Mouse (Mus musculus) CH12.LX (cell line): ENCODE data around the gene Anxa3. TPM values are rescaled to one million over a fixed set of nuclear protein-coding genes. Genes with fewer than 3 reads are reported as not detected.

Source experiments
- DNase-seq: peaks from one replicate; pipeline ENCODE4 v3.0.0-alpha.2; 2013; ENCODE audit errors: extremely low read depth
- H3K27ac ChIP-seq: 2 replicates; pipeline ENCODE4 v1.5.1; 2012; ENCODE audit warnings: low read depth, mild to moderate bottlenecking, control low read depth, moderate library complexity; ENCODE audit not compliant: insufficient read depth
- H3K27me3 ChIP-seq: replicated peaks from 2 replicates; pipeline ENCODE3; 2012; ENCODE audit warnings: inconsistent platforms
- H3K36me3 ChIP-seq, 2 experiments: replicated peaks in 1 of 2; 2 replicates each; pipeline versions ENCODE3 to v1.6.1; 2012; ENCODE audit warnings: inconsistent platforms in 1 of 2, low read length in 1 of 2, mild to moderate bottlenecking in 1 of 2, mixed read lengths in 1 of 2, moderate library complexity in 1 of 2; ENCODE audit not compliant: control insufficient read depth in 1 of 2, insufficient read depth in 1 of 2
- H3K4me1 ChIP-seq, 2 experiments: 2 replicates each; pipeline ENCODE4 v1.6.1; 2012; ENCODE audit warnings: inconsistent platforms in 1 of 2, moderate library complexity in 1 of 2; ENCODE audit not compliant: insufficient read depth in 2 of 2, control insufficient read depth in 1 of 2
- H3K4me2 ChIP-seq: 2 replicates; pipeline ENCODE4 v1.6.1; 2012; ENCODE audit warnings: low read depth, mild to moderate bottlenecking, control low read depth; ENCODE audit not compliant: poor library complexity, insufficient read depth, severe bottlenecking
- H3K4me3 ChIP-seq, 3 experiments: fragments of 150-350 bp in 1 of 3; sonication (generic) in 1 of 3; replicated peaks in 1 of 3; 2 replicates each; pipeline versions ENCODE3 to v1.5.1; 2011 to 2012; ENCODE audit warnings: low read depth in 2 of 3, low read length in 2 of 3, mild to moderate bottlenecking in 2 of 3, moderate library complexity in 2 of 3, control low read depth in 1 of 3, improper control_type of control experiment in 1 of 3, inconsistent platforms in 1 of 3, mixed read lengths in 1 of 3; ENCODE audit not compliant: poor library complexity in 1 of 3
- H3K79me2 ChIP-seq: replicated peaks from 2 replicates; pipeline ENCODE4 v1.6.1; 2012; ENCODE audit warnings: mild to moderate bottlenecking, moderate library complexity; ENCODE audit not compliant: control insufficient read depth, poor library complexity, insufficient read depth, severe bottlenecking; ENCODE audit errors: extremely low read depth
- H3K9ac ChIP-seq: 2 replicates; pipeline ENCODE4 v1.6.1; 2012; ENCODE audit warnings: low read depth, mild to moderate bottlenecking, control low read depth, moderate library complexity; ENCODE audit not compliant: insufficient read depth
- H3K9me3 ChIP-seq: replicated peaks from 2 replicates; pipeline ENCODE3; 2012; ENCODE audit warnings: low read length, inconsistent platforms, mixed read lengths
- CHD1 ChIP-seq: IDR thresholded peaks from 2 replicates; pipeline ENCODE4 v1.6.1; 2012; ENCODE audit warnings: low read depth, low read length, improper control_type of control experiment, inconsistent platforms
- CHD2 ChIP-seq: IDR thresholded peaks from 2 replicates; pipeline ENCODE4 v1.6.1; 2011; ENCODE audit warnings: low read length, improper control_type of control experiment
- E2F4 ChIP-seq: IDR thresholded peaks from 2 replicates; pipeline ENCODE4 v1.6.1; 2011; ENCODE audit warnings: low read depth, low read length, improper control_type of control experiment; ENCODE audit not compliant: insufficient replicate concordance
- ELF1 ChIP-seq: IDR thresholded peaks from 2 replicates; pipeline ENCODE4 v1.6.1; 2014; ENCODE audit warnings: low read depth, mild to moderate bottlenecking, inconsistent platforms, low read length, improper control_type of control experiment
- EP300 ChIP-seq: IDR thresholded peaks from 2 replicates; pipeline ENCODE4 v1.6.1; 2011; ENCODE audit warnings: low read length, improper control_type of control experiment
- ETS1 ChIP-seq: conservative IDR thresholded peaks from 2 replicates; pipeline ENCODE4 v1.6.1; 2012; ENCODE audit warnings: low read depth, mild to moderate bottlenecking, inconsistent platforms, low read length, improper control_type of control experiment, moderate library complexity
- IRF4 ChIP-seq: IDR thresholded peaks from 2 replicates; pipeline ENCODE4 v1.6.1; 2014; ENCODE audit warnings: low read depth, mild to moderate bottlenecking, inconsistent platforms, low read length, improper control_type of control experiment
- KAT2A ChIP-seq: IDR thresholded peaks from 2 replicates; pipeline ENCODE4 v1.6.1; 2012; ENCODE audit warnings: low read length, improper control_type of control experiment, inconsistent platforms; ENCODE audit not compliant: insufficient replicate concordance
- MAFK ChIP-seq: IDR thresholded peaks from 2 replicates; pipeline ENCODE4 v1.6.1; 2011; ENCODE audit warnings: low read length, improper control_type of control experiment; ENCODE audit not compliant: insufficient replicate concordance
- MAX ChIP-seq: IDR thresholded peaks from 2 replicates; pipeline ENCODE4 v1.6.1; 2011; ENCODE audit warnings: low read length, improper control_type of control experiment
- MXI1 ChIP-seq: IDR thresholded peaks from 2 replicates; pipeline ENCODE4 v1.6.1; 2011; ENCODE audit warnings: mild to moderate bottlenecking, low read depth, low read length, improper control_type of control experiment
- MYC ChIP-seq: IDR thresholded peaks from 2 replicates; pipeline ENCODE4 v1.6.1; 2011; ENCODE audit warnings: low read depth, mild to moderate bottlenecking, improper control_type of control experiment, low read length
- NRF1 ChIP-seq: IDR thresholded peaks from 2 replicates; pipeline ENCODE4 v1.6.1; 2014; ENCODE audit warnings: low read depth, mild to moderate bottlenecking, inconsistent platforms, low read length, improper control_type of control experiment, moderate library complexity
- PAX5 ChIP-seq: IDR thresholded peaks from 2 replicates; pipeline ENCODE4 v1.6.1; 2012; ENCODE audit warnings: low read length, inconsistent platforms, mixed read lengths
- POLR2A ChIP-seq: IDR thresholded peaks from 2 replicates; pipeline ENCODE4 v1.6.1; 2011; ENCODE audit warnings: low read depth, mild to moderate bottlenecking, improper control_type of control experiment, low read length
- POLR2AphosphoS2 ChIP-seq: IDR thresholded peaks from 2 replicates; pipeline ENCODE4 v1.6.1; 2011; ENCODE audit warnings: low read depth, low read length, improper control_type of control experiment
- RAD21 ChIP-seq: IDR thresholded peaks from 2 replicates; pipeline ENCODE4 v1.6.1; 2011; ENCODE audit warnings: low read depth, mild to moderate bottlenecking, low read length, improper control_type of control experiment, moderate library complexity
- RCOR1 ChIP-seq: conservative IDR thresholded peaks from 2 replicates; pipeline ENCODE4 v1.6.1; 2012; ENCODE audit warnings: low read depth, mild to moderate bottlenecking, inconsistent platforms, low read length, improper control_type of control experiment
- SIN3A ChIP-seq: IDR thresholded peaks from 2 replicates; pipeline ENCODE4 v1.6.1; 2012; ENCODE audit warnings: low read length, improper control_type of control experiment, inconsistent platforms
- SMC3 ChIP-seq: IDR thresholded peaks from 2 replicates; pipeline ENCODE4 v1.6.1; 2011; ENCODE audit warnings: low read depth, low read length, improper control_type of control experiment
- USF2 ChIP-seq: conservative IDR thresholded peaks from 2 replicates; pipeline ENCODE4 v1.6.1; 2011; ENCODE audit warnings: low read depth, low read length, improper control_type of control experiment
- ZC3H11A ChIP-seq: IDR thresholded peaks from 2 replicates; pipeline ENCODE4 v1.6.1; 2012; ENCODE audit warnings: low read depth, mild to moderate bottlenecking, inconsistent platforms, low read length, improper control_type of control experiment
- ZKSCAN1 ChIP-seq: IDR thresholded peaks from 2 replicates; pipeline ENCODE4 v1.6.1; 2012; ENCODE audit warnings: low read depth, inconsistent platforms, low read length, improper control_type of control experiment, borderline replicate concordance
- ZNF384 ChIP-seq: IDR thresholded peaks from 2 replicates; pipeline ENCODE4 v1.6.1; 2012; ENCODE audit warnings: low read depth, low read length, improper control_type of control experiment, inconsistent platforms
- dilution Hi-C: fragments of 300-500 bp; cut with MboI; formaldehyde crosslinking; loops from 2 replicates; pipeline ENCODE4 v1.14.3; 2020; ENCODE audit warnings: low sequenced_read_pairs; ENCODE audit not compliant: extremely low pct_unique_long_range_greater_than_20kb, extremely low pct_ligation_motif_present
- in situ Hi-C: fragments of 300-500 bp; cut with MboI; formaldehyde crosslinking; loops from 3 replicates; pipeline ENCODE4 v1.14.3; 2019; ENCODE audit warnings: low sequenced_read_pairs, low pct_ligation_motif_present, low pct_unique_long_range_greater_than_20kb, mixed read lengths
- polyA plus RNA-seq: library from polyadenylated mRNA; unstranded; fragments of >175 nt; gene quantifications from 2 replicates; pipeline ENCODE4 v1.2.1, GENCODE M21; 2012; ENCODE audit warnings: low read depth; ENCODE audit not compliant: insufficient read length
- total RNA-seq, 2 experiments: library from RNA; depleted of rRNA; stranded (reverse); fragments of 300-350 nt in 1 of 2; fragments of >200 nt in 1 of 2; gene quantifications; 2 replicates each; pipeline ENCODE4 v1.2.3; 2012 to 2014

Gene Anxa3
- total and polyA plus RNA-seq, 3 experiments, result 1.4 TPM; not detected in 2

DNA sequence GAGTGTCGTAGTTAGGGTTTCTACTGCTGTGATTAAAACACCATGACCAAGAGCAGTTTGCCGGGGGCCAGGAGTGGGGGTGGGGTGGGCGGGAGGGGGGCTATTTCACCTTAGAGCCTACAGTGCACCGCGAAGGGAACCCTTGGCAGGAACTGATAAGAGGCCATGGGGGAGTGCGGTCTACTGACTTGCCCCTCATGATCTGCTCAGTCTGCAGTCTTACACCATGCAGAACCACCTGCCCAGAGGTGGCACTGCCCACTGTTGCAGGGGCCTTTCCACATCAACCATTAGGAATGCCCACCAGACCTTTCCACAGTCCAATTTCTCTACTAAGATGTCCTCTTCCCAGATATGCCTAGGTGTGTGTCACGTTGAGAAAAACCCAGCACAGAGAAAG lies 92.1 kb downstream of the Anxa3 start:
- Histone ChIP-seq H3K27me3 (no peaks in the 10 kb centered on the region), H3K9me3 (no peaks in the 10 kb centered on the region), H3K4me3 (no peak overlapping the region), H3K9ac (no peak overlapping the region)
- in situ Hi-C loops, result no loop called here
- DNase-seq, result no peak
- TF ChIP-seq ETS1 (no peak), IRF4 (no peak), RCOR1 (no peak), CHD1 (no peak), SMC3 (no peak), MXI1 (no peak), POLR2AphosphoS2 (no peak), SIN3A (no peak), EP300 (no peak), MYC (no peak), E2F4 (no peak), KAT2A (no peak), ZNF384 (no peak)
- TF ChIP-seq, all 38 proteins: peak for 0
- dilution Hi-C loops, result no loop called here
- Histone ChIP-seq H3K79me2 (no peaks in the 10 kb centered on the region), H3K27ac (no peak overlapping the region), H3K4me1 (peaks cover 3 to 15% of the 10 kb centered on the region in 2 experiments), H3K4me2 (no peak overlapping the region), H3K36me3 (no peaks in the 10 kb centered on the region)

DNA sequence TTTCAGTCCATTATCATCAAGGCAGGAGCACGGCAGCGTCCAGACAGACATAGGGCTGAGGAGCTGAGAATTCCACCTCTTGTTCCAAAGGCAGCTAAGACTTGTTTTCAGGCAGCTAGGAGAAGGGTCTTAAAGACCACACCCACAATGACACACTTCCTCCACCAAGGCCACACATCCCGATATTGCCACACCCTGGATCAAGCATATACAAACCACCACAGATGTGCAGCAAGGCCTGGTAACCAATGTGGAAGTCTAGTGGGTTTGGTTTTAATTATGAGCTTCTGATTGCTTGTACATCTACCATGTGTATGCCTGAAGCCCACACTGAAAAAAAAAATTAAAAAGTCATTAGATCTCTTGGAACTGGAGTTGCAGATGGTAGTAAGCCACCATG lies 95.3 kb downstream of the Anxa3 start:
- dilution Hi-C loops (no loop called here), in situ Hi-C loops (no loop called here)
- no peak for DNase-seq
- Histone ChIP-seq H3K27ac (no peak overlapping the region), H3K4me3 (no peak overlapping the region), H3K9ac (no peak overlapping the region), H3K4me2 (no peak overlapping the region), H3K9me3 (no peaks in the 10 kb centered on the region), H3K4me1 (peaks cover 0 to 10% of the 10 kb centered on the region in 2 experiments; a peak in 2 of 4 replicates), H3K79me2 (no peaks in the 10 kb centered on the region), H3K36me3 (no peaks in the 10 kb centered on the region), H3K27me3 (no peaks in the 10 kb centered on the region)
- no peak for TF ChIP-seq POLR2A
- TF ChIP-seq CHD2, result no peak

DNA sequence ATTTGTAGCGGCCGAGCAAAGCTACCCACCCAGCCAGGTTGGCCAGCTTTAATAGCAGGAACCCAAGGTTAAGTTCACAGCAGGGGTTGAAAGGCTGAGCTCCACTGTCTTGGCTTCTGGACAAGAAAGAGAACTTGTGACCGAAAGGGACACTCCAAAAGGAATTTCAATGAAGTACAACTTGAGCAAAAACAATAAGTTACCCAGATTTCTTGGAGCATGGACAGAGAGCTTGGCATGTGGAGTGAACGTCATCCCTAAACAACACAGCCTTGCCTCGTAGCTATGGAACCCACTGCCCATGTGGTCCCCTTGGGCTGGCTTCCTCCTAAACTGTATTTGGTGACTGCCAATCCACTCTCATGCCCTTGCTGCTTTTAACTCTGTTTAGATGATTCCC lies 97.2 kb downstream of the Anxa3 start:
- in situ Hi-C loops (no loop called here), dilution Hi-C loops (no loop called here)
- no peaks in the 10 kb centered on the region for H3K79me2 ChIP-seq
- TF ChIP-seq CHD2 (no peak), POLR2AphosphoS2 (no peak), ELF1 (no peak), USF2 (no peak), ZC3H11A (no peak), RAD21 (no peak), NRF1 (no peak), MYC (no peak), MAFK (no peak), PAX5 (no peak), MAX (no peak), CHD1 (no peak), ZKSCAN1 (no peak)
- H3K36me3 ChIP-seq, result no peaks in the 10 kb centered on the region
- H3K4me3 ChIP-seq, result no peak overlapping the region
- no peak overlapping the region for H3K4me2 ChIP-seq
- no peak overlapping the region for H3K9ac ChIP-seq
- DNase-seq, result no peak
- H3K9me3 ChIP-seq, result no peaks in the 10 kb centered on the region
- H3K27me3 ChIP-seq, result no peaks in the 10 kb centered on the region
- H3K27ac ChIP-seq, result no peak overlapping the region
- peaks cover 0 to 10% of the 10 kb centered on the region in 2 experiments; a peak in 2 of 4 replicates for H3K4me1 ChIP-seq
